ENCODE assay signal across 22 mouse cellular contexts in genomic region chr2:60551673-60552072, GRCm38 (mm10). TPM values are rescaled to one million over a fixed set of nuclear protein-coding genes. Genes with fewer than 3 reads are reported as not detected.
DNase-seq lines count a peak whose midpoint lies in the region; ATAC-seq and TF ChIP-seq lines count a peak whose summit lies in the region.
"Had no signal": no experiment of that assay in that cellular context is flagged by ENCODE, and none has a peak within 500 bp of the region (broad histone marks: within the 10 kb centered on the region; RNA-seq: fewer than 3 reads in every experiment).

No protein-coding gene starts in this region.

- H3K36me3 ChIP-seq in heart, embryonic 10.5 days = no peaks in the 10 kb centered on the region
- H3K36me3 ChIP-seq in kidney, postnatal 0 days (ENCODE audit: insufficient read depth, low read length) = no peaks in the 10 kb centered on the region
- H3K36me3 ChIP-seq: embryonic facial prominence, embryonic 15.5 days; forebrain, embryonic 10.5 days; hindbrain, embryonic 12.5 days; midbrain, embryonic 12.5 days; neural tube, embryonic 15.5 days had no signal

- peaks cover 22% of the 10 kb centered on the region for H3K4me1 ChIP-seq in heart, embryonic 10.5 days
- H3K4me1 ChIP-seq in kidney, postnatal 0 days (replicated peaks; ENCODE audit: insufficient read depth, low read length) = peaks cover 9% of the 10 kb centered on the region; the same call in 1 of the 2 replicates

- no peak overlapping the region; the same call in 1 of the 2 replicates for H3K4me3 ChIP-seq in heart, embryonic 10.5 days
- H3K4me3 ChIP-seq in kidney, postnatal 0 days (replicated peaks; ENCODE audit: low read depth, low read length) = no peak overlapping the region
- no peak overlapping the region for H3K4me3 ChIP-seq in left cerebral cortex, adult 2 months
- H3K4me3 ChIP-seq: hindbrain, embryonic 12.5 days; layer of hippocampus, adult 2 months; midbrain, embryonic 12.5 days; neural tube, embryonic 15.5 days had no signal

- intact Hi-C loops in left cerebral cortex, adult 2 months (cut with DNase I) = no loop called here

- H3K9ac ChIP-seq in kidney, postnatal 0 days (ENCODE audit: low read depth, low read length) = no peak overlapping the region
- H3K9ac ChIP-seq: embryonic facial prominence, embryonic 15.5 days; hindbrain, embryonic 12.5 days; midbrain, embryonic 12.5 days; neural tube, embryonic 15.5 days had no signal

- H3K27ac ChIP-seq in heart, embryonic 10.5 days = no peak overlapping the region
- no peak overlapping the region for H3K27ac ChIP-seq in kidney, postnatal 0 days
- H3K27ac ChIP-seq in left cerebral cortex, adult 2 months = no peak overlapping the region
- H3K27ac ChIP-seq: embryonic facial prominence, embryonic 15.5 days; forebrain, embryonic 10.5 days; hindbrain, embryonic 12.5 days; layer of hippocampus, adult 2 months; macrophage; midbrain, embryonic 12.5 days; neural tube, embryonic 15.5 days had no signal

- peak; percentile 72 for DNase-seq in heart, embryonic 10.5 days (ENCODE audit: low spot score)
- DNase-seq in heart, postnatal 4 days = no peak
- no peak for DNase-seq in kidney, postnatal 0 days (ENCODE audit: low spot score)
- DNase-seq in kidney, postnatal 10 days = no peak
- DNase-seq in cerebellum, postnatal 25 days = peak; percentile 16 to 34
- DNase-seq in retina, postnatal 1 day = peak; percentile 62
- no peak for DNase-seq in left cerebral cortex, adult 2 months (ENCODE audit: extremely low spot score in 1 of 2, low spot score in 2 of 2)
- DNase-seq: adrenal gland, postnatal 25 days; embryo, embryonic 11 days; gastrocnemius, postnatal 14 days; left cerebral cortex, postnatal 4 days; lung, adult 2 months; right cerebral cortex, adult 18-20 months; spleen, adult 18-20 months had no signal

- 16% methylated on average over 2 of the region's 2 CpGs for WGBS in heart, embryonic 10.5 days
- 65% methylated on average over 2 of the region's 2 CpGs for WGBS in kidney, postnatal 0 days

- ATAC-seq in kidney, postnatal 0 days (replicated peaks; ENCODE audit: low FRiP score, low read depth) = no peak
- ATAC-seq: inflammation-experienced regulatory T-cells, adult 6 months had no signal

- no peaks in the 10 kb centered on the region for H3K9me3 ChIP-seq in heart, embryonic 10.5 days
- no peaks in the 10 kb centered on the region for H3K9me3 ChIP-seq in kidney, postnatal 0 days (replicated peaks; ENCODE audit: low read length)
- H3K9me3 ChIP-seq: embryonic facial prominence, embryonic 15.5 days; forebrain, embryonic 10.5 days; hindbrain, embryonic 12.5 days; midbrain, embryonic 12.5 days; neural tube, embryonic 15.5 days had no signal

- H3K27me3 ChIP-seq in heart, embryonic 10.5 days (ENCODE audit: insufficient read depth, poor library complexity, severe bottlenecking) = no peaks in the 10 kb centered on the region
- no peaks in the 10 kb centered on the region for H3K27me3 ChIP-seq in kidney, postnatal 0 days (ENCODE audit: insufficient read depth, low read length)
- H3K27me3 ChIP-seq: embryonic facial prominence, embryonic 15.5 days had no signal

- H3K4me2 ChIP-seq in kidney, postnatal 0 days (ENCODE audit: low read length) = peak overlapping the region; percentile 92; the same call in 1 of the 2 replicates

- no peak for TF ChIP-seq CTCF in kidney, postnatal 0 days (IDR thresholded peaks at IDR 0.05; ENCODE audit: low read depth)
- TF ChIP-seq CTCF in left cerebral cortex, adult 2 months (IDR thresholded peaks at IDR 0.05) = no peak

RNA-seq across cellular contexts. Expression of gene Pla2r1, which starts 1.4 kb away (rescaled TPM):
- 3.5 and 4.1 TPM in 2 replicates for polyA plus RNA-seq in heart, embryonic 10.5 days (2016; fragmentation: Nextera tagmentation; extraction: Ambion mirVana)
- total RNA-seq in heart, postnatal 4 days (2021) = 1 to 10 TPM; 1.9 to 2.7 TPM
- 3.1 and 3.7 TPM in 2 replicates for polyA plus RNA-seq in kidney, postnatal 0 days (2015; fragmentation: Nextera tagmentation; extraction: Ambion mirVana)
- under 1 TPM; 0.23 to 0.28 TPM for total RNA-seq in left cerebral cortex, adult 2 months (2021)
- polyA plus RNA-seq: inflammation-experienced regulatory T-cells, adult 6 months had no signal

Comparison
In these comparisons a context has a peak if more than half of its experiments do, and no peak if none do; other contexts are left out.
1. DNase-seq: peak in heart, embryonic 10.5 days (single experiment), cerebellum, postnatal 25 days (2 of 2) and retina, postnatal 1 day (single experiment); none in heart, postnatal 4 days (single experiment), kidney, postnatal 0 days (single experiment), kidney, postnatal 10 days (single experiment) and left cerebral cortex, adult 2 months (0 of 2).